Mouse (Mus musculus) monocyte, adult 2 months (primary cell): ENCODE data around the gene Srrm4.

Experiments used
- DNase-seq, 2 experiments: peaks; one replicate each; pipeline ENCODE4 v3.0.0; 2022; ENCODE audit warnings: low spot score in 2 of 2, low read depth in 1 of 2

The Srrm4 gene

DNA sequence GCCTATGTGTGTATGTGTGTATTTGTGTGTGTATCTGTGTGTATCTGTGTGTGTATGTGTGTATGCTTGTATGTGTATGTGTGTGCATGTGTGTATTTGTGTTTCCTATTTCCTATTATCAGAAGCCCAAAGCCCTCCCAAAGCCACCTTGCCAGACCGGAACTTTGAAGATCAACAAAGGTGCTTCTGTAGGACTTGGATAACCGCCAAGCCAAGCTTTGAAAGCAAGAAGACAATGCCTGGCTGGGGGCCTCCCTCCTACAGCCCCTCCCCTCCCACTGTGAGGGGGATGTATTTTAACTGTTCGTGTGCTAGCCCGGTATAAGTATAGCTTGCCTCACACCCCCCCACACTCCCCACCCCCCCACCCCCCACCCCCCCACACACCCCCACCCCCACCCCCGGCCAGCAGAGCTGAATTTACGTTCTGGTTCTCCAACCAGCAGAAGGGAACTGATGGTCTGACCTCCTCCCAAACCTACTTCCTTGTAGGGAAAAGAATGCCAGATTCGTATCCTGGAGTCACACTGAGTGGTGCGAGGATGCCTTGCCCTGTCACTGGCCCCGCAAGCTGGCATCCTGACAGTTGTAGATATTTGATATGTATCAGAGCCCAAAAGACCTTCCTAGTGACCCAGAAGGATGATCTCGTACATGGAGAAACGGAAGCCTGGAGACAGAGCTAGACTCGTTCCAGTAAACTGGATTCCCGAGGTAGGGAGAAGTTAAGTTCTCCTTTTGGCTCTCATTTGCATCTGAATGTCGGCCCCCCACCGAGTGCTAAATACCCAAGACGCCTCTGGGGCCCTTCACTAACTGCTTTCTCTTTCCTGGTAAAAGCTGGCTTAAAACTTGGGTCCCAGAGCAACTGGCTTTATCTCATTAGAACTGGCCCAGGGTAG lies 181.7 kb downstream of the Srrm4 start:
- DNase-seq: no peak

DNA sequence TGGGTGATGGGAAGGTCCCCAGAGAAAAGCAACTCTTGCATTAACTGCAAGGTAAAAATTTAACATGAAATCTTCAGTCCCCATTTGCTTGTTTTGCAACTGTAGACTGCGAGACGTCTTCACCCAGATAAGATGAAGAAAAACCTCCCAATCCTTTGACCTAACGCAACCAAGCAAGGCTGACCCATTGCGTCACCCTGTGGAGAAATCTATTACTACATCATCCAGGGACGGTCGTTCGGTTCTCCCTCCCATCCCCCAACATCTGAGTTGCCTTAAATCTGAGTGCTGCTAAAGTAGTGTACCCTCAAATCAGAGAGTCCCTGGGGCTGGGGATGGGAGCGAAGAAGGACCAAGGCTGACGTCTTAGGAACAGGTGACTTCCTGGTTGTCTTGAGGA lies 182.7 kb downstream of the Srrm4 start:
- DNase-seq: no peak

DNA sequence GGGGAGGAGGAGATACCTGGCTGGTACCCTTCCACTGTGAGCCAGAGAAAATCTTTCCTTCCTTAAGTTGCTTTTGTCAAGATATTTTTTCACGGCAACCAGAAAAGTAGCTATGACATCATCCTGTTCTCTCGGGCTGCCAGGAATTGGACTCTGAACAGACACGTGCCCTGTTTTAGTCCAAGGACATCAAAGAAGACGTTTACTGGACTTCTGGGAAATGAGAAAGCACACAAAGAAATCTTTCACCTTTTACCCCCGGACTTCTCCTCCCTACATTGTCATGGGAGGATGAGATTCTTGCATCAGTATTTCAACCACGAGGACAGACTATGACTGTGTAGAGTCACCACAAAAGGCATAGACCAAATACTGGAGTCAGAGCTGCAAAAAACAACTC lies 183.7 kb downstream of the Srrm4 start:
- no peak for DNase-seq

DNA sequence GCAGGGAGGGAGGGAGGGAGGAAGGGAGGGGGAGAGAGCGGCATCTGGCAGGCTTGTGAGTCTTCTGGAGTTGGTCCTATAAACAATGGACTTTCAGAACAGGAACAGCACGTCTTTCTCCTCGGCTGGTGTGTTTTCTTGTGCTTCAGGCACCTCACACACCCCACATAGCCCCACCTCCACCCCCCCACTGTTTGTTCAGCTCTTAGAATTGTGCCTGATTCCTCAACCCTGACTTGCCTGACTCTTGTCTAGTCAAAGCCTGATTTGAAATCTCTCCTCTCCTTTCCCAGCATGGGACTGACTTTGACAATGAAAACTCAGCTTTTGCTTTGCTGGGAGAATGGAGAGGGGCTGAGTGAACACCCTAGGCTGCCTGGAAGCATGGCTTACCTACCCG lies 184.3 kb downstream of the Srrm4 start:
- no peak for DNase-seq

DNA sequence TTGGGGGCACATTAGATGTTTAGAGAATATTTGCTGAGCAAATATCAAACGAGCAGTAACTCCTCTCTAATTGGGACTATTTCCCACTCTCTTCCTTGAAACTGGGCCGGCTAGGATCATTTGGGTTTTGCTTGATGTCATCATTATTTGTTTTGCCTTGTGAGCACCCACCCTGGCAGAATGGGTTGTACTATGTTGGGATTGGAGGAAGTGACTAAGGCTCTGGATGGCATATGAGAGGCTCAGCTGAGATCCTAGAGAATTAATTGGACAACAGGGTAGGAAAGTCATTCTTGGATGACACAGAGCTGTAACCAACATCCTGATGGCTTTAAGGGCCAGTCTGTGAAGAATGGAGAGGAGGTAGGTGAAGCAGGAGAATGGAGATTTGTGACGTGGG lies 185.1 kb downstream of the Srrm4 start:
- DNase-seq: no peak

DNA sequence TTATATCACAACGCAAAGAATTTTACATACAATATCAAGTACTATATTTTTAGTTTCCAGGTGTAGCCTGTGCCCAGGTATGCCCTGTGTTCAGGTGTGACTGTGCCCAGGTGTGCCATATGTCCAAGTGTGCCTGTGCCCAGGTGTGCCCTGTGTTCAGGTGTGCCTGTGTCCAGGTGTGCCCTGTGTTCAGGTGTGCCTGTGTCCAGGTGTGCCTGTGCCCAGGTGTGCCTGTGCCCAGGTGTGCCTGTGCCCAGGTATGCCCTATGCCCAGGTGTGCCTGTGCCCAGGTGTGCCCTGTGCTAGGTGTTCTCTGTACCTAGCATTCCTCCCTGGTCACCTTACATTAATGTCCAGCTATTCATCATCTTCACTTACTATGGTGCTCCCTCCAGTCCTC lies 185.7 kb downstream of the Srrm4 start:
- DNase-seq: no peak

DNA sequence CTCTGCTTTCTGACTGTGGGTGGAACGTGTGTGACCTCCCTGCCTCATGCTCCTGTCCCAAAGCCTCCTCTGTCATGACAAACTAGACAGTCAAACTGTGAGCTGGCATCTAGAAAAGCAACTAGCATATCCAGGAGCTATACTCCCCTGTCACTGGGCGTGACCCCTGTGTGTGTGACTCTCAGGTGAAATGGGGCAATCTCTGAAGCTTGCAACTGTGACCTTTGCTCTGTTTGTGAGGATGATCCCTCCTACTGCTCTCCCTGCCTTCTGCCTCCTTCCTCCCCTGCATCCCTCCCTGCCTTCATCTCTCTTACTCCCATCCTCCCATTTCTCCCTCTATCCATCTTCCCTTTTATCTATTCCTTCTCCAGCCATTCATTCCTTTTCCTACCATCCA lies 187.6 kb downstream of the Srrm4 start:
- no peak for DNase-seq

DNA sequence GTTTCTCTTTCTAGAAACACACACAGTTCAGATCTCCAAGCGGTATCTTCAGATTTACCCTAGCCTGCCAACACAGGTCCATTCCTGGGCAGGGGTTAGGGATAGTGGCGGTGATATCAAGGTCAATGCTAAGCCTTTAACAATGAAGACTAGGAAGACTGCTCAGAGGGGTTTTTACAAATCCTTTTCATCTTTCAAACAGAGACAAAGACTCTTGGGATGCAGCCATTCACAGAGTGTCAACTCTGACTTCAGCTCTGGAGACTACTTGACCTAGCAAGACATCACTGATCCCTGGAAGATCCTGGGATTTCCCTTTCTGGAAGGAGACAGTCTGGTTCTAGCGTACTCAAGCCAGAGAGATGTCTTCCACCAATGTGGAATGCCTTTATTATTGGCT lies 190.8 kb downstream of the Srrm4 start:
- DNase-seq: no peak

DNA sequence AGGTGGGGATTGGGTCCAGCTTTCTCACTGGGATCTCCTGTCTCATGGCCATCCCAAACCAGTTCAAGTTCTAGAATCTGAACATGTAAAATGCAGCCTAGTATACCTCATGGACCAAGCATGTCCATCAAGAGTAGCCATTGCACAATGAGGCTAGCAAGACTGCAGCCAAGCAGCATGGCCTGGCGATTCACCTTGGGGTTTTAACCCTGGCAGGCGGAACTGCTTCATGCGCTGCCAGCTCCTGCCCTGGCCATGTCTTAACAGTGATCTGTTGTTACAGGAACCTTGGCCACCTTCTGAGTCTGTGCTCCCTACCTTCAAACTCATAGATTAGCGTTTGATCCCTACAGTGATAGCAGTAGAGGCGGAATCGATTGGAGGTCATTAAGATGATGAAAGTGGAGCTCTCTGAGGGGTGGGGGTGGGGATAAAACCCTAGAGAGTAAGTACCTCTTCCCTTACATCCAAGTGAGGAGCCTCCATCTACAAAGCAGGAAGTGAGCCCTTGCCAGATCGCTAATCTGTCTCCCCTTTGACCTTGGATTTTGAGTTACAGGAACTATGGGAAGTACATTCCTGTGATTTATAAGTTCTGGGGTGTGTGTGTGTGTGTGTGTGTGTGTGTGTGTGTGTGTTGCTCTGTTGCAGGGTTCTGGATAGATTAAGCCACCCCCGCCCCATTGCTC lies 191.4 kb downstream of the Srrm4 start:
- no peak for DNase-seq

DNA sequence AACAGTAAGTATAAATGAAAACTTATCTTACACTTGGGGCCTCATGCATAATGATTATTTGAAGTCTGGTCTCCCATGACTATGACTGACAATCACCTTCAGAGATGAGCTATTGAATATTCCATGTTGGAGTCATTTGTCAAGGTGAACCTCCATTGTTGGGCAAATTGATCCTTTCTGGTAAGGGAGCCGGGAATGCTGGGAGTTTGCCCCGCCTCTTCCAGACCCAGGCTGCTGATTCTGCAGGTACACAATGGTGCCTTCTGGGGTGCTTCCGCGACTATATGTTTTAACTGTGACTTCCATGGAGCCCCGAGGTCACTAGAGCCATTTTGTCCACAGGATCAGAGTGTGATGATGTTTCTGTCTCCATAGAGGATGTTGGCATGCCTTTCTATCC lies 195.5 kb downstream of the Srrm4 start:
- no peak for DNase-seq

DNA sequence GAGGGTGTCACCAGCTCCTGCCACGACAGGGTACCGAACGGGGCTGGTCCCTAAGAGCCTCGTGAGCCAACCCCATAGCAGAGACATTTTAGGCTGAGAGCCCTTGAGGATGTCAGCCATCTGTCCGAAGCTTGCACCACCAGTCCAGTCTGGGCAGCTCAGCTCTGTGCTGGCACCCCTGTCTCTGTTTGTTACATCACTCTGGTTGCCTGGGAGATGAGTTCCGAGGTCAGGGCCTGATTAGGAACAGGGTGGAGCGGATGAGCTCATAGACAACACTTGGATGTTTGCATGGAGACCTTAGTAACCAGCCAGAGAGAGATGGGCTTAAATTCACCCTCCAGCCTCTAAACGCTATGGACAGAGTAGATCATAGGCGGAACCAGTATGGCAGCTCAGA lies 199.0 kb downstream of the Srrm4 start:
- no peak for DNase-seq

DNA sequence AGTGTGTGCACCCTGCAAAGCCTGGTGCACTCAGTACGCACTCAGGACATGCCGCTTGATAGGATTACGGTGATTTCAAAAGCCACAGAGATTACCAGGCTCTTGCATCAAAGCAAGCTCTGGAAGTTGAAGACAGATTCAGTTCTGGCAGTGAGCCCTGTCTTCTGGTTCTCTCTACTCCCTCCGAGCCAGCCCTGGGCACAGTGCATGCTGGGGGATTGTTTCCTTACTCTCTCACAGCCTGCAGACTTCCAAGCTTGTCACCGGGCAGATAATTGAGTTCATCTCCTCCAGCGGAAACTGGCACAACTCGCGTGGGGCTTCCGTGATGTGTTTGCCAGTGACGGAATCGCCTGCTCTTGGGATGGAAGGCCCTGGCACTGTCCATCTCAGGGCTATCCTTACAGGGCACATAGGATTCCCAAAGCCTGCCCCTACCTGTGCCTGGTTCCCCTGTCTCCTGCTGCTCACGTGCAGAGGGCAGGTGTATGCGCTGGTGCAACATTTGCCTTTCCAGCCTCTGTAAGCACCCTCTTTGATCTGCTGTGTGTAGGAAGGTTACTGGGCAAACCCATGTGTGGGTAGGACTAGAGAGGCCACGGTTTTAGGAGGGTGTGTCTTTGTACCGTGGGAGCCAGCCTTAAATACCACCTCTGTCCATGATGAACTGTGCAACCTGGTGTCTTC lies 201.6 kb downstream of the Srrm4 start:
- DNase-seq: no peak

DNA sequence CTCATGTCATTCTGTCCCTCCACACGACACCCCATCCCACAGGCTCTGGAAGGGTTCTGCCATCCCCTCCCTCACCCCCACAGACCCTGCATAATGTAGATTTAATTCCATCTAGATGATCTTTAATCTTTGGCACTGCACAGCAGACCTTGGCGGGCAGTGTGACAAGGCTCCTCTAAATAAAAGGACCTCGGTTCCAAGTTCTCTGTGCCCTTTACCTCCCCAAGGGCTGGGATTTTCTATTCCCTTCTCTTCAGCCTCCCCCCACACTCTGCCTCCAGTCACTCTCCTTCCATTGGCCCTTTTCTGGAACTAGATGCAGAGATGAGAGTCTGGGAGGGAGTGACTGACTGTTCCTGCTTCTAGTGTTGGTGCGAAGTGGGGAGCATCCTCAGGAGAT lies 202.3 kb downstream of the Srrm4 start:
- DNase-seq: no peak
